Mouse (Mus musculus) layer of hippocampus, adult 8-10 months (tissue): ENCODE data around the gene Mettl18. TPM values are rescaled to one million over a fixed set of nuclear protein-coding genes. Genes with fewer than 3 reads are reported as not detected.

Experiments
- DNase-seq, 2 experiments: peaks; one replicate each; pipeline ENCODE4 v3.0.0; 2022; ENCODE audit warnings: low spot score in 2 of 2
- total RNA-seq, 4 experiments: library from RNA; stranded (reverse); gene quantifications; 2 replicates each; pipeline ENCODE4 v1.2.4; 2022

Mettl18 gene
- total RNA-seq, 4 experiments from 2014 or later = 5.2 to 8.6 (median 6.7) TPM

- DNase-seq = no peak
Measured at GRCm38 (mm10) chr1:164043549-164043948, 48.9 kb downstream of the Mettl18 start.

Other genes with a start within 250 kb of the Mettl18 start
- gene Kifap3, start 215.3 kb upstream of the Mettl18 start, total RNA-seq = 100 to 1,000 TPM; 157 to 196 (median 173) TPM
- gene Scyl3, start 65.8 kb upstream of the Mettl18 start, total RNA-seq = 10 to 100 TPM; 21.3 to 27.5 (median 25.5) TPM
- 1 to 10 TPM in 3 of 4 experiments, under 1 TPM in 1; 0.61 to 2.7 (median 1.0) TPM for gene BC055324, start 93 bp upstream of the Mettl18 start, total RNA-seq
- under 1 TPM in 2 of 4 experiments, not detected in 2; 0.10 to 0.11 TPM for gene Sele, start 53.3 kb downstream of the Mettl18 start, total RNA-seq
- gene Sell, start 67.1 kb downstream of the Mettl18 start, total RNA-seq = under 1 TPM in 1 of 4 experiments, not detected in 3; 0.20 TPM
- not detected for gene Selp, start 120.4 kb downstream of the Mettl18 start, total RNA-seq
- gene F5, start 156.9 kb downstream of the Mettl18 start, total RNA-seq = 1 to 10 TPM in 2 of 4 experiments, under 1 TPM in 2; 0.26 to 1.8 (median 0.95) TPM